20 mouse cellular contexts compared by ENCODE assay signal in the genomic region with DNA sequence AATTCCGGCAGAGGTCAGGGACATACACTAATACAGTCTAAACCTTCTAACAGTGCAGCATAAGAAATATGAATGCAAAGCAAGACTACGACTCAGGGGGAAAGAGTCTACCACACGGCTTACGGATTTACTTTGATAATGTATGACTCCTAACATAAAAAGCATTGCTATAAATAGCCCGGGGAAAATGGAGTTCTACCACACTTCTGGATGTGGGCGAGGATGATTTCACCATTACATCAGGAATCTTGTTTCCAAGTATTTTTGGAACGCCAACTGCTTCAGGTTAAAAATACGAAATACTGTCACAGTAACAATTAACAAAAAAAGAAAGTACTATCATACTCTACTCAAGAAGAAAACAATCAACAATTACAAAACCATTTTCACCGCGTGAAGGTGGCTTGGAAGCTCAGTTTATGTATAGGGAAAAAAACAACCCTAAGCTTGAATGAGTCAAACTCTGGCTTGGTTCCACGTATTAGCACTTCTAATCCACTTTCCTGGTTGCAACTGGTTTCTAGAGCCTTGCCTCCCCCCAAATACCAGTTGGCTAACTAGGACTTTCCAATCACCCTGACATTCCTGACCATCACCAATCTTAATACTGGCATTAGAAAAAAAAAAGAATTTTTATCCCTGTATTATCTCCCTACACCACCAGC.
DNase-seq lines count a peak whose midpoint lies in the region; ATAC-seq and TF ChIP-seq lines count a peak whose summit lies in the region.
"Had no signal": no experiment of that assay in that cellular context is flagged by ENCODE, and none has a peak within 500 bp of the region (broad histone marks: within the 10 kb centered on the region; RNA-seq: fewer than 3 reads in every experiment).

No protein-coding gene starts in this region.

- H3K27me3 ChIP-seq in heart, embryonic 14.5 days (ENCODE audit: control insufficient read depth, insufficient read depth, low read length), result no peaks in the 10 kb centered on the region
- no peaks in the 10 kb centered on the region for H3K27me3 ChIP-seq in heart, embryonic 10.5 days (ENCODE audit: insufficient read depth, poor library complexity, severe bottlenecking)
- H3K27me3 ChIP-seq in myocyte (ENCODE audit: control insufficient read depth, insufficient read depth, insufficient read length), result no peaks in the 10 kb centered on the region
- no peaks in the 10 kb centered on the region for H3K27me3 ChIP-seq in liver, postnatal 0 days (ENCODE audit: insufficient read depth, low read length)
- H3K27me3 ChIP-seq: neural tube, embryonic 13.5 days had no signal

- no peak for DNase-seq in heart, embryonic 10.5 days (ENCODE audit: low spot score)
- peak; percentile 53 for DNase-seq in right cerebral cortex, adult 18-20 months
- no peak for DNase-seq in right cerebral cortex, postnatal 4 days
- DNase-seq in liver, postnatal 0 days, result no peak
- no peak for DNase-seq in spleen, adult 18-20 months
- DNase-seq: adrenal gland, postnatal 10 days; cerebellum, adult 2 months; forebrain, postnatal 0 days; gastrocnemius, postnatal 14 days; kidney, adult 9 months; kidney, postnatal 36 days; liver; lung, adult 2 months; lung, postnatal 36 days had no signal

- no peak for TF ChIP-seq EP300 in liver, postnatal 0 days (IDR thresholded peaks at IDR 0.05; ENCODE audit: low read depth)

- no peak for TF ChIP-seq POLR2A in embryonic fibroblast, embryonic 13.5 days (IDR thresholded peaks at IDR 0.05; ENCODE audit: low read depth, low read length)
- no peak for TF ChIP-seq POLR2A in myocyte (IDR thresholded peaks at IDR 0.05; ENCODE audit: insufficient read length, low read depth)

- peak overlapping the region; percentile 60 to 65; a peak in 3 of 4 replicates for H3K27ac ChIP-seq in heart, embryonic 14.5 days (replicated peaks in 1 of 2; ENCODE audit: control insufficient read depth in 1 of 2, insufficient read depth in 1 of 2, low read depth in 2 of 2, low read length in 2 of 2)
- H3K27ac ChIP-seq in heart, embryonic 10.5 days, result no peak overlapping the region
- peak overlapping the region; percentile 96 for H3K27ac ChIP-seq in embryonic fibroblast, embryonic 13.5 days (ENCODE audit: insufficient read depth, low read length)
- no peak overlapping the region for H3K27ac ChIP-seq in liver, postnatal 0 days (ENCODE audit: low read depth)
- H3K27ac ChIP-seq: neural tube, embryonic 13.5 days had no signal

- no peak overlapping the region for H3ac ChIP-seq in myocyte (ENCODE audit: control insufficient read depth, insufficient read length)

- no peaks in the 10 kb centered on the region for H3K79me2 ChIP-seq in myocyte (ENCODE audit: control insufficient read depth, insufficient read depth)

- no peak overlapping the region for H3K4me3 ChIP-seq in heart, embryonic 14.5 days (ENCODE audit: control insufficient read depth in 1 of 2, insufficient read depth in 1 of 2, low read depth in 1 of 2, low read length in 2 of 2)
- H3K4me3 ChIP-seq in heart, embryonic 10.5 days, result no peak overlapping the region
- H3K4me3 ChIP-seq in embryonic fibroblast, embryonic 13.5 days (ENCODE audit: insufficient read depth, low read length), result no peak overlapping the region
- no peak overlapping the region for H3K4me3 ChIP-seq in myocyte
- no peak overlapping the region for H3K4me3 ChIP-seq in liver, postnatal 0 days (ENCODE audit: low read depth, low read length)
- H3K4me3 ChIP-seq: neural tube, embryonic 13.5 days had no signal

- H3K4me2 ChIP-seq in heart, embryonic 14.5 days (ENCODE audit: low read length), result peak overlapping the region; percentile 32; the same call in 1 of the 2 replicates
- H3K4me2 ChIP-seq in myocyte (ENCODE audit: low read depth), result peak overlapping the region; percentile 64
- H3K4me2 ChIP-seq in liver, postnatal 0 days (ENCODE audit: low read depth, low read length), result no peak overlapping the region
- H3K4me2 ChIP-seq: neural tube, embryonic 13.5 days had no signal

- 47% methylated on average over 11 of the region's 11 CpGs for WGBS in heart, embryonic 14.5 days
- WGBS in heart, embryonic 10.5 days, result 81% methylated on average over 11 of the region's 11 CpGs
- 86% methylated on average over 11 of the region's 11 CpGs for WGBS in liver, postnatal 0 days (ENCODE audit: insufficient replicate concordance)

- peaks cover 2 to 10% of the 10 kb centered on the region in 2 experiments; a peak in 3 of 4 replicates for H3K4me1 ChIP-seq in heart, embryonic 14.5 days (ENCODE audit: control insufficient read depth in 2 of 2, insufficient read depth in 2 of 2, low read length in 2 of 2)
- no peaks in the 10 kb centered on the region for H3K4me1 ChIP-seq in heart, embryonic 10.5 days
- H3K4me1 ChIP-seq in embryonic fibroblast, embryonic 13.5 days (ENCODE audit: control insufficient read depth, insufficient read depth, low read length), result peaks cover 6% of the 10 kb centered on the region
- H3K4me1 ChIP-seq in liver, postnatal 0 days (ENCODE audit: insufficient read depth), result no peaks in the 10 kb centered on the region
- H3K4me1 ChIP-seq: neural tube, embryonic 13.5 days had no signal

- no peaks in the 10 kb centered on the region for H3K9me3 ChIP-seq in heart, embryonic 14.5 days (ENCODE audit: control insufficient read depth, low read length)
- no peaks in the 10 kb centered on the region for H3K9me3 ChIP-seq in heart, embryonic 10.5 days
- no peaks in the 10 kb centered on the region for H3K9me3 ChIP-seq in liver, postnatal 0 days (ENCODE audit: low read length)
- H3K9me3 ChIP-seq: G1E; neural tube, embryonic 13.5 days had no signal

- no peaks in the 10 kb centered on the region; the same call in 1 of the 2 replicates for H3K36me3 ChIP-seq in heart, embryonic 14.5 days (ENCODE audit: control insufficient read depth, insufficient read depth, low read length)
- H3K36me3 ChIP-seq in heart, embryonic 10.5 days, result no peaks in the 10 kb centered on the region; the same call in 1 of the 2 replicates
- H3K36me3 ChIP-seq in myocyte (ENCODE audit: control insufficient read depth, insufficient read depth), result no peaks in the 10 kb centered on the region
- H3K36me3 ChIP-seq in liver, postnatal 0 days (replicated peaks; ENCODE audit: insufficient read depth, low read length), result 0 out of 2 replicates have a peak, but pooled peaks cover 2% of the 10 kb centered on the region
- H3K36me3 ChIP-seq: G1E; neural tube, embryonic 13.5 days had no signal

- ATAC-seq in heart, embryonic 14.5 days (ENCODE audit: insufficient number of reproducible peaks, insufficient read depth, low FRiP score, low read depth), result no peak
- no peak for ATAC-seq in liver, postnatal 0 days
- ATAC-seq: CD4-positive, CD25-positive, alpha-beta regulatory T cell, adult 4 months; forebrain, postnatal 0 days had no signal

- no peak for TF ChIP-seq CTCF in embryonic fibroblast, embryonic 13.5 days (IDR thresholded peaks at IDR 0.05; ENCODE audit: borderline replicate concordance, insufficient read depth, low read length)
- no peak for TF ChIP-seq CTCF in liver, postnatal 0 days (IDR thresholded peaks at IDR 0.05; ENCODE audit: low read depth)

- H3K9ac ChIP-seq in heart, embryonic 14.5 days (ENCODE audit: low read length), result no peak overlapping the region
- no peak overlapping the region for H3K9ac ChIP-seq in liver, postnatal 0 days (replicated peaks)
- H3K9ac ChIP-seq: forebrain, postnatal 0 days; neural tube, embryonic 13.5 days had no signal

TF ChIP-seq in myocyte, 11 proteins besides CTCF, POLR2A, EP300 and RAD21:
- TF ChIP-seq E2F4 (IDR thresholded peaks at IDR 0.05; ENCODE audit: insufficient read depth) (no peak), CEBPB (IDR thresholded peaks at IDR 0.05; ENCODE audit: insufficient read depth, poor library complexity, severe bottlenecking) (no peak), SRF (IDR thresholded peaks at IDR 0.05; ENCODE audit: control insufficient read depth, insufficient read length, low read depth) (no peak), MAX (IDR thresholded peaks at IDR 0.05; ENCODE audit: low read depth) (no peak), TCF3 (IDR thresholded peaks at IDR 0.05; ENCODE audit: insufficient read length, low read depth) (no peak), POLR2AphosphoS2 (IDR thresholded peaks at IDR 0.05; ENCODE audit: insufficient read length, low read depth) (no peak), MYOD1 (IDR thresholded peaks at IDR 0.05; ENCODE audit: control insufficient read depth in 1 of 3, insufficient read length in 2 of 3, low read depth in 2 of 3) (no peak), REST (IDR thresholded peaks at IDR 0.05; ENCODE audit: insufficient read depth, insufficient read length) (no peak), MYOG (IDR thresholded peaks at IDR 0.05; ENCODE audit: control insufficient read depth in 1 of 3, insufficient read depth in 1 of 3, insufficient read length in 2 of 3, low read depth in 2 of 3) (no peak), USF1 (IDR thresholded peaks at IDR 0.05; ENCODE audit: low read depth) (no peak), TCF12 (IDR thresholded peaks at IDR 0.05; ENCODE audit: insufficient read depth, poor library complexity, severe bottlenecking) (no peak)
TF ChIP-seq in myocyte: peak in this region for 0.

Comparison
In these comparisons a context has a peak if more than half of its experiments do, and no peak if none do; other contexts are left out.
1. H3K27ac ChIP-seq: peak in heart, embryonic 14.5 days (2 of 2) and embryonic fibroblast, embryonic 13.5 days (single experiment); none in heart, embryonic 10.5 days (single experiment) and liver, postnatal 0 days (single experiment).